Mouse (Mus musculus) lung, embryonic 15.5 days (tissue): ENCODE results near the gene Brinp2. TPM values are rescaled to one million over a fixed set of nuclear protein-coding genes. Genes with fewer than 3 reads are reported as not detected.

Experiments used
- ATAC-seq: fragments of 200-750 bp; cut with Nextera tagmentation; 2 replicates; pipeline ENCODE4 v1.8.0; 2017; ENCODE audit warnings: moderate number of reproducible peaks, borderline replicate concordance; ENCODE audit not compliant: low FRiP score, low TSS enrichment; ENCODE audit errors: extremely low read depth
- H3K27ac ChIP-seq: fragments of 300-500 bp; sonication (generic); 2 replicates; pipeline ENCODE4 v1.5.1; 2015; ENCODE audit warnings: moderate library complexity, mild to moderate bottlenecking, inconsistent platforms
- H3K27me3 ChIP-seq: fragments of 300-500 bp; sonication (generic); 2 replicates; pipeline ENCODE4 v1.6.1; 2015; ENCODE audit warnings: inconsistent platforms
- H3K36me3 ChIP-seq: fragments of 300-500 bp; sonication (generic); 2 replicates; pipeline ENCODE4 v1.6.1; 2015; ENCODE audit warnings: inconsistent platforms
- H3K4me1 ChIP-seq: fragments of 300-500 bp; sonication (generic); 2 replicates; pipeline ENCODE4 v1.6.1; 2015; ENCODE audit warnings: inconsistent platforms
- H3K4me2 ChIP-seq: fragments of 300-500 bp; sonication (generic); 2 replicates; pipeline ENCODE4 v1.6.1; 2015; ENCODE audit warnings: inconsistent platforms, mild to moderate bottlenecking, moderate library complexity
- H3K4me3 ChIP-seq: fragments of 300-500 bp; sonication (generic); 2 replicates; pipeline ENCODE4 v1.5.1; 2015; ENCODE audit warnings: mild to moderate bottlenecking, inconsistent platforms
- H3K9ac ChIP-seq: fragments of 300-500 bp; sonication (generic); 2 replicates; pipeline ENCODE4 v1.6.1; 2015; ENCODE audit warnings: inconsistent platforms
- H3K9me3 ChIP-seq: fragments of 300-500 bp; sonication (generic); 2 replicates; pipeline ENCODE4 v1.6.1; 2016; ENCODE audit warnings: inconsistent platforms
- WGBS: fragments of 180-500 bp; shearing (Covaris S2); methylation state at CpG from one replicate; pipeline ENCODE4 v1.1.7; 2015; 5-methylcytosine and 5-hydroxymethylcytosine counted together
- polyA plus RNA-seq: library from polyadenylated mRNA; unstranded; fragments of >200 nt; fragmentation: Nextera tagmentation; extraction: Ambion mirVana; gene quantifications from 2 replicates; pipeline ENCODE4 v1.2.1, GENCODE M21; 2015

Brinp2 gene
- polyA plus RNA-seq, 1 experiment from 2014 or later: 0.31 TPM

DNA sequence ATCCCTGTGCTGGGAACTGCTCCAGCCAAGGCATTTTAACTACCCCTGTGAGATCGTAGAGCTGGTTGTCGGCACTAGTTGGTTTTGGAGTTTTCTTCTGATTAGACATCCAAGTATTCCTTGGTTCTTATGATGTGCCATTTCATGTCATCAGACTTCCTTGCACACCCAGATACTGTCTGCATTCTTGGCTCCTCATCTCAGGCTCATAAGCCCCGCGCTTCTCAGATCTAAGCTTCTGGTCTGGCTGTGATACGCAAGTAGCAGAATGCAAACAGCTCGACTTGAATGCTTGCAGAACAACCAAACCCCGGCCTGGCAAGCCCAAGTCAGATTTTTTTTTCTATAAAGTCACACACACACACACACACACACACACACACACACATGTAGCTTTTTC, 72.3 kb downstream of the Brinp2 start:
- H3K36me3 ChIP-seq: no peaks in the 10 kb centered on the region
- H3K9me3 ChIP-seq: no peaks in the 10 kb centered on the region
- no peak overlapping the region for H3K9ac ChIP-seq
- peak; percentile 67; the same call in 1 of the 2 replicates for ATAC-seq
- H3K4me3 ChIP-seq: no peak overlapping the region
- H3K4me1 ChIP-seq: no peaks in the 10 kb centered on the region
- 52% methylated on average over 7 of the region's 7 CpGs for WGBS
- no peak overlapping the region for H3K27ac ChIP-seq
- no peak overlapping the region for H3K4me2 ChIP-seq
- H3K27me3 ChIP-seq: no peaks in the 10 kb centered on the region

DNA sequence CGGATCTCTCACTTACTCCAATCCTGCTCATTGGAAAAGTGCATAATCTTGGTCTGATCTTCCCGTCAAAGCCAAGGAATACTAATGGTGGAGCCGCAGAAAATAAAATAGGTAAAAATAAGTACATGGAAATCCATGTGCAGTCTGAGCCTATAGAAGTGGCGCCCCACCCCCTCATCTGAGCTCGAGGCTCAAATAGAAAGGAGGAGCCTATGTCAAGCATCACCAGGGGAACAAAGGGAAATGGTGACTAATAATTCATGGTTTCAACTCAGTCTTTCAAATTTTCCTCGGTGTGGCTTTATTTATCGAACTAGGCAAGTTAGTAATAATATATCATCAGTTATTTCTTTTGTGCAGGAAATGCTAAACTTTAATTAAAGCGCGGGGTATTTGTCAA, 84.1 kb downstream of the Brinp2 start:
- no peak overlapping the region for H3K9ac ChIP-seq
- no peak for ATAC-seq
- no peaks in the 10 kb centered on the region for H3K27me3 ChIP-seq
- H3K27ac ChIP-seq: no peak overlapping the region
- H3K4me2 ChIP-seq: no peak overlapping the region
- WGBS: 78% methylated on average over 9 of the region's 9 CpGs
- H3K4me3 ChIP-seq: no peak overlapping the region
- no peaks in the 10 kb centered on the region for H3K4me1 ChIP-seq
- no peaks in the 10 kb centered on the region for H3K9me3 ChIP-seq
- H3K36me3 ChIP-seq: no peaks in the 10 kb centered on the region

DNA sequence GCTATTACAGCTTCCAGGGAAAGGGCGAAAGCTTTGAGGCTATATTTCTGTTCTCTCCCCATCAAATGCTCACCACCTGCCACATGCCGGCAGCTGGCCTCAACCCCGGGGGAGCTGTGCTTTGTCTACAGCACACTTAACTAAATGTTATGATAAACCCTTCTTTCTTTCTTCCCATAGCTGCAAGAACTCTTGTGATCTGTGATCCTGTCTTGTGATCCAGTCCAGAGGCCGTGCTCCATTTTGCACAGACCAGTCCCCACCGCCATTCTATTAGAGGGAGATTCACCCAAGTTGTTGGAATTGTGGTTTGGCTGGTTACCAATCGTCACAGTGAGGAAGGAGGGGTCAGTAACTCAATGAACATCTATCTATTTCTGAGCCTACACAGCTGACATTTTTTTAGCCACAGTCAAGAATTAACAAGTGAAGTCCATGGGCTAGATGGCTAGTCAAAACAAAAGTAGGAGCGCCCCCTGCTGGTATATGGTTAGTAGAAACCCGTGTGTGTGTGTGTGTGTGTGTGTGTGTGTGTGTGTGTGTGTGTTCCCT, 89.0 kb downstream of the Brinp2 start:
- no peak overlapping the region for H3K27ac ChIP-seq
- H3K4me3 ChIP-seq: no peak overlapping the region
- no peak overlapping the region for H3K9ac ChIP-seq
- ATAC-seq: peak; percentile 81
- H3K9me3 ChIP-seq: no peaks in the 10 kb centered on the region
- WGBS: 34% methylated on average over 8 of the region's 8 CpGs
- no peaks in the 10 kb centered on the region for H3K36me3 ChIP-seq
- no peak overlapping the region for H3K4me2 ChIP-seq
- H3K27me3 ChIP-seq: no peaks in the 10 kb centered on the region
- H3K4me1 ChIP-seq: no peaks in the 10 kb centered on the region

DNA sequence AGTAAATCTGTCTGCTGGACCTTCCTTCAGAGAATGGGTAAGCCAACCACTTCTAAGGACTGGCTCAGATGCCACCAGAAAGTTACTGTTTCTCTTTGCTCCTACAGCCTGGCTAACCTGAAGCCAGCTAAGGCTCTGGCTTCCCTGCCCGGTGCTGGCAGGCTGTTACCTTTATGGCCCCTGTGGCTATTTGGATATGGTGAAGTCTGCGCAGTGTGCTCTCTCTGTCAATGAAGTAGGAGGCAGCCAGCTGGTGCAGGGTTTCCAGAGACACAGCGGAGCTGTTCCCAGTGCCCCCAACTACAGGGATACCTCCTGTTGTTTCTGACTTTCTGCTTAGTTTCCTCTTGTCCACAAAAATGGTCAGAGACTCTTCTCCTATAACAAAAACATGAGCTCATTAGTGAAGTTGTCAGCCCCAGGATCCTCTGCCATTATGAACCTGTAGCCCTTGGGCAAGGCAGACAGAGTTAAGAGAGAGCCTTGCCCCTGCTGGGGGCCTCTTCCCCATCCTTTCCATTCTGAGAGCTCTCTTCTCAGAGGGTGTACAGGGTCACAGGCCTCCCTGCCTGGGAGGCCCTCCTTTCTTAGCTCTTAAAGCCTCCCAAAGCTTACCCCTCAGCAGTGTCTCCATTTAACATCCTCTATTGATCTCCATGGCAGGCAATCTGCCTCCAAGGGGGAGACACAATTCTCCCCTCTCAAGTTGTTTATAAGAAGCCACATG, 89.7 kb downstream of the Brinp2 start:
- 73% methylated on average over 3 of the region's 3 CpGs for WGBS
- Histone ChIP-seq H3K4me2 (no peak overlapping the region), H3K4me3 (no peak overlapping the region), H3K9ac (no peak overlapping the region), H3K4me1 (no peaks in the 10 kb centered on the region), H3K27ac (no peak overlapping the region), H3K36me3 (no peaks in the 10 kb centered on the region), H3K9me3 (no peaks in the 10 kb centered on the region), H3K27me3 (no peaks in the 10 kb centered on the region)
- ATAC-seq: peak; percentile 55; the same call in 1 of the 2 replicates

DNA sequence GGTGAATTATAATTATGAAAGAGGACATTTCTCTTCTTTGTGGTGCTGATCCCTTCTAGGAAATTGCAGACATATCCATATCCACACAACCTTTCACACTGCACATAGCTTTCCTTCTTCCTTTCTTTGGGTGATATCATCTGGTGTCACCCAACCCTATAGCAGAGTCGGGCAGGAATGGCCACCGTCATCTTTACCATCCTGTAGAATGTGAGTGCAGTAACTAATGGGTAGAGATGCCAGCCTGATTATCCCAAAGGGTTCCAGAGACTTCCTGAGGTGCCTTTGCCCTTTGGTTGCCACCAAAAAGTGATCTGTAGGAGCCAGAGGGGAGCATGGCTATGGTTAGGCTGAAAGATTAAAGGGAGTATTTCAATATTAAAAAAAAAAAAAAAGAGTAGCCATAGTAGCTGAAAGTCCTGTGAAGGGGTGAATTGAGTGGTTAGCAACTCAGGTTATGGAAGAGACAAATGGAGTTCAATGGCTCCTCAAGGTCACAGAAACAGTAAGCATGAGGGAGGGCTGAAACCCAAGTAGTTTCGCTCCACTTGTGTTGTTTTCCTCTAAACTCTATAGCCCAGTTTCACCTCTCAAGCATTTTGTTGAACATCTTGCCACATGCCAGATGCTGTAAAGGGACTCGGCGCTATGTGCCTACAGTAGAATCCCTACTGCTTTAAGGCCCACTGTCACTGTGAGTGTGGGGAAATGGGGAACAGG, 96.5 kb downstream of the Brinp2 start:
- Histone ChIP-seq H3K36me3 (no peaks in the 10 kb centered on the region), H3K4me3 (no peak overlapping the region), H3K4me1 (no peaks in the 10 kb centered on the region), H3K27me3 (no peaks in the 10 kb centered on the region), H3K9ac (no peak overlapping the region), H3K4me2 (no peak overlapping the region), H3K9me3 (no peaks in the 10 kb centered on the region), H3K27ac (no peak overlapping the region)
- 90% methylated on average over 5 of the region's 5 CpGs for WGBS
- ATAC-seq: no peak

DNA sequence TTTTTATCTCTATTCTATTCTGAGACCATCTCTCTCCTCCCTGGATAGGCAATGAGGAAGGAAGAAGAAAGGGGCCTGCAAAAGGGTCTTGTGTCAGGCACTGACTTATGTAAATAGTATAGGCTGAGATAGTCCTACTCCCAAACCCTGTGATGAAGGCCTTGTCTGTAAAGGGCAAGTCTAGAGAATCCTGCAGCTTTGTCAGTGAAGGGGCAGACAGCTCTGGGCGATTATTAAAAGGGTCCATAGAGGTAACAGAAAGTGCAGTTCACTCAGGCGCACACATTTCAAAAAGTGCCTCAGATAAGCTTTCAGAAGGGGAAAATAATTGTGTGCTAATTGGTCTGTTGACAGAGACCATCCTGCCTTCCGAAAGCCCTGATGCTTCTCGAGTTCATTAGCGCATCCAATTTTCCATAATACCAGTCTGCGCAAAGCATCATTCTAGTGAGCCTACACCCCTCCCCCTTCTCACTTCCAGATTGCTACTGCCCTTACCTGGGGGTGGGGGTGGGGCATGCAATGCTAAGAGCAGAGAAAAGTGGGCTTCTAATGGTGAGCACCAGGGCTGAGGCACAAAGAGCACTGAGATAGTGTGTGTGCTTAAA, 97.3 kb downstream of the Brinp2 start:
- WGBS: 33% methylated on average over 6 of the region's 6 CpGs

DNA sequence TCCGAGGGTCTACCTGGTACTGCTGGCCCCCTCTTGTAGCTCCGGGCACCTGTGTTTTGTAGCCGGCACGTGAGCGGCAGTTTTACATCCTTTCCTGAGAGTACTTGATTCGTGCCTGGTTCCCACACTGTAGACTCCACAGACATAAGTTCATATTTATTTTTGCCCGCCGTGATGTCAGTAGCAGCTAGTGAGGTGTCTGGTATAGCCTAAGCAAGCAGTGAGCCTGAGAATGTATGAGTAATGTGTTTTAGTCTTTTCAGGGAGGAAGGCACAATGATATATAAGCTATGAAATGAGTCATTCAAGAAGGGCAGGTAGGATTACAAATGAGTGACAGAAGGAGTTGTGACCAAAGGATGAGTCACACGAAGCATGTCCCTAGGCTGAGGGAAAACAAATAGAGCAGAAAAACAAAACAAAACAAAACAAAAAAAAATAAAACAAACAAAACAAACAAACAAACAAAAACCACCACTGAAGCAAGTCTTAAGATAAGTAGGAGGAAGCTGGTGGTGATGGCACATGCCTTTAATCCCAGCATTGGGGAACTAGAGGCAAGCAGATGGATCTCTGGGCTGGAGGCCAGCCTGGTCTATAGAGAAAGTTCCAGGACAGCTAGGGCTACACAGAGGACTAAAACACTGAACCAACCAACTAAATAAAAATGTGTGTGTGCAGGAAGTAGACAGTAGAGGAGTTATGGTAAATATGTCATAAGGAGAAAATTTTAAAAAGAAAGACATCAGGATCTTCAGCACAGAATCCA, 100.0 kb downstream of the Brinp2 start:
- no peak overlapping the region for H3K4me2 ChIP-seq
- no peak for ATAC-seq
- no peaks in the 10 kb centered on the region for H3K9me3 ChIP-seq
- no peaks in the 10 kb centered on the region for H3K27me3 ChIP-seq
- H3K4me3 ChIP-seq: no peak overlapping the region
- H3K4me1 ChIP-seq: no peaks in the 10 kb centered on the region
- 74% methylated on average over 9 of the region's 9 CpGs for WGBS
- no peak overlapping the region for H3K27ac ChIP-seq
- no peaks in the 10 kb centered on the region for H3K36me3 ChIP-seq
- H3K9ac ChIP-seq: no peak overlapping the region

More for the DNA sequence above, 97.3 kb downstream of the Brinp2 start:
- H3K4me3 ChIP-seq: no peak overlapping the region
- H3K4me1 ChIP-seq: no peaks in the 10 kb centered on the region
- H3K36me3 ChIP-seq: no peaks in the 10 kb centered on the region
- H3K9ac ChIP-seq: no peak overlapping the region
- no peak overlapping the region for H3K4me2 ChIP-seq
- ATAC-seq: no peak
- H3K9me3 ChIP-seq: no peaks in the 10 kb centered on the region
- no peak overlapping the region for H3K27ac ChIP-seq
- H3K27me3 ChIP-seq: no peaks in the 10 kb centered on the region

DNA sequence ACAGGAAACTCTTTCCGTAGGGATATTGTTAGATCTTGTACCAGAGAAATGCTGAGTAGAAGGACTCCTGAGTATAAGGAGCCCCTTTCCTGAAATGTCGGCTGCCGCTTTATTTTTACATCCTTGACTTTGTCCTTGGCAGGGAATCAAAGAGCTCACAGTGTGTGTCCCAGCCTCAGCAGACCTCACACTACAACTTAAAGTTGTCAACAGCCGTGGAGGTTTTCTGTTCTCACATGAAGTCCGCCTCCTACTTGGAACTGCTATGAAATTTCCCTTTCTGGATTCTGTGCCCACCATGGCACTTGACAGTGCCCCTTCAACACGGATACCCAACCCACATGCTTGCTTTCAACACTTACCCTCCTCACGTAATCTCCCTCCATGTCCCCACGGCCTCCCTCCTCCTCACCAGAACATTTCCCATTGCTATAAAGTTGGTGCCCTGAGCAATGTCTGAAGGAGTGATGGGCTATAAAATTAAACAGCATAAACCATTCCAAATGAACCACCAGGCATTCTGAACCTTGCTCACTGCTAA, 103.4 kb downstream of the Brinp2 start:
- Histone ChIP-seq H3K9me3 (no peaks in the 10 kb centered on the region), H3K36me3 (no peaks in the 10 kb centered on the region), H3K4me1 (no peaks in the 10 kb centered on the region), H3K4me2 (no peak overlapping the region), H3K27me3 (no peaks in the 10 kb centered on the region), H3K27ac (0 out of 2 replicates have a peak overlapping the region, but pooled peaks have one; percentile 5), H3K9ac (no peak overlapping the region), H3K4me3 (no peak overlapping the region)
- ATAC-seq: no peak
- WGBS: 43% methylated on average over 8 of the region's 8 CpGs

DNA sequence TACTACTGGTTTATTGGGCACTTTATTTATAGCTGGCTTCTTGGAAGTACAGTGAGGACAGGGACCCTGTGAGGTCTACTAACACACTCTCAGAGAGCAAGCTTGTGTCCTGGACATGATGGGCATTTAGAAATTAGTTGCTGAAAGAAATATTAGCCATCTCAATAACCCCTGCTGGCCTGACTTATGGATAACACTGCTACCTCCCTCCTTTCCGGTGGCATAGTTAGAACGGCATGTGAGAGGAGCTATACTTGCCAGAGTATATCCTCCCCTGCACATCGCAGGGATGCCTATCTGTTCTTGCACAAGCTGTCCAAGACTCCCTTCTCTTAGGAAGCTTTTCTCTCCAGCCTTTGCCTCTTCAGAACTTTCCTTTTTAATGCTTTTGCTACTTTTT, 107.9 kb downstream of the Brinp2 start:
- Histone ChIP-seq H3K27ac (no peak overlapping the region), H3K9ac (no peak overlapping the region), H3K9me3 (no peaks in the 10 kb centered on the region), H3K4me1 (no peaks in the 10 kb centered on the region), H3K27me3 (no peaks in the 10 kb centered on the region), H3K4me3 (no peak overlapping the region), H3K4me2 (no peak overlapping the region), H3K36me3 (no peaks in the 10 kb centered on the region)
- ATAC-seq: no peak
- WGBS: 70% methylated on average over 3 of the region's 3 CpGs

DNA sequence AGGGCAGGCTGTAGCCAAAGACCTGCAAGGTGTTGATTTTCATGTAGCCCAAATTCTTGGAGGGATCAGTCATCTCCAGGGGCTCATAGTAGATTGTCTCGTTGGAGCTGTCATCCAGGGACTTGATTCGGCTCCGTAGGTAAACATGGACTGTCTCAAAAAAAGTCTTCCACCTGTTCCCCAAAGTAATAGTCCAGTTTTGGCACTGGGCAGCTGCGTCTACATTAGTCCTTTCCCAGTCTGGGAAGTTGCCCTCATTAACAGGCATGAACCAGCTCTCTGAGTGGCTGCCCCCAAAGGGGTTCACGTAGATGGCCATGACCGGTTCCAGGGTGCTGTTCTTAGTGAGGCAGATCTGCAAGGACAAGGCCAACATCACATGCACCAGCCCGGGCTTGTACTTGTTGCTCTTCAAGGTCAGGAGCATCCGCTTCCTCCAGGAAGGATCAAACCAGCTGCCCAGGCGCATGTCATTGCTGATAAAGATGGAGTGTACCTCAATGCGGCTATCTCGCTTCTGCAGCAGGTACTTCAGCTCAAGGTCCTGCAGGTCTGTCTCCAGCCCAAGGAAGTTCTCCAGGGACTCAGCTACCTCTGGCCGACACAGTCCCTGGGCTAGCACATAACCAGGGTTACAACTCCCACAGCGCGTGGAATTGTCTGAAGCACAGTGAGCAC, 109.5 kb downstream of the Brinp2 start:
- H3K27ac ChIP-seq: no peak overlapping the region
- no peak overlapping the region for H3K4me3 ChIP-seq
- no peak for ATAC-seq
- no peaks in the 10 kb centered on the region for H3K4me1 ChIP-seq
- 89% methylated on average over 14 of the region's 14 CpGs for whole genome bisulfite sequencing
- no peaks in the 10 kb centered on the region for H3K9me3 ChIP-seq
- H3K9ac ChIP-seq: no peak overlapping the region
- no peaks in the 10 kb centered on the region for H3K36me3 ChIP-seq
- H3K27me3 ChIP-seq: no peaks in the 10 kb centered on the region
- H3K4me2 ChIP-seq: no peak overlapping the region

DNA sequence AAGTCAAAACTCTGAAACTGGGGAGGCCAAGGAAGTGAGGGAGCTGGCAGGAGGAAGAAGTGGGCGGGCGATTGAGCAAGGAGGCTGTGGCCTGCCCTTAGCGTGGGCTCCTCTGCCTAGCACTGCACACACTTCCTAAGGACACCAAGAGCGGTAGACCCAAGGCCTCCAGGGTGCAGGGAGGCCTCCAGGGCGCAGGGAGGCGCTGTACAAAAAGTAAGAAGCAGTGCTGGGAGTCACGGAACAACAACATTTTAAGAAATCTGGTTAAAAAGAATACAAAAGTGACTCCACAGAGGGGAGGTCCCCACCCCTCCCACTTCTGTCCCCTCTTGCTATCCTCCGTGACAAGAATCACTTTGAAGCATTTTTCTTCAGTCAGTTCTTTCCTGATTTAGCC, 110.6 kb downstream of the Brinp2 start:
- Histone ChIP-seq H3K27me3 (no peaks in the 10 kb centered on the region), H3K36me3 (no peaks in the 10 kb centered on the region), H3K9ac (no peak overlapping the region), H3K4me2 (no peak overlapping the region), H3K4me3 (no peak overlapping the region), H3K9me3 (no peaks in the 10 kb centered on the region), H3K4me1 (no peaks in the 10 kb centered on the region), H3K27ac (no peak overlapping the region)
- 82% methylated on average over 8 of the region's 8 CpGs for WGBS
- no peak for ATAC-seq
